20 mouse cellular contexts compared by ENCODE assay signal in genomic region chr1:53751144-53751543, GRCm38 (mm10). TPM values are rescaled to one million over a fixed set of nuclear protein-coding genes. Genes with fewer than 3 reads are reported as not detected.
"Had no signal": no experiment of that assay in that cellular context is flagged by ENCODE, and none has a peak within 500 bp of the region (broad histone marks: within the 10 kb centered on the region; RNA-seq: fewer than 3 reads in every experiment).

No protein-coding gene starts in this region.

- H3K27ac ChIP-seq: lung, embryonic 15.5 days; macrophage; midbrain, embryonic 13.5 days; midbrain, embryonic 15.5 days; neural tube, embryonic 12.5 days; stomach, embryonic 15.5 days; stomach, postnatal 0 days had no signal

- H3K27me3 ChIP-seq: lung, embryonic 15.5 days; megakaryocyte, embryonic 14.5 days; midbrain, embryonic 13.5 days; midbrain, embryonic 15.5 days; neural tube, embryonic 12.5 days; stomach, embryonic 15.5 days had no signal

- H3K36me3 ChIP-seq: lung, embryonic 15.5 days; midbrain, embryonic 13.5 days; midbrain, embryonic 15.5 days; neural tube, embryonic 12.5 days; stomach, embryonic 15.5 days had no signal

- H3K4me3 ChIP-seq: lung, embryonic 15.5 days; megakaryocyte, embryonic 14.5 days; midbrain, embryonic 13.5 days; midbrain, embryonic 15.5 days; neural tube, embryonic 12.5 days; stomach, embryonic 15.5 days had no signal

- H3K4me1 ChIP-seq: lung, embryonic 15.5 days; megakaryocyte, embryonic 14.5 days; midbrain, embryonic 13.5 days; midbrain, embryonic 15.5 days; neural tube, embryonic 12.5 days; stomach, embryonic 15.5 days had no signal

- H3K9me3 ChIP-seq: lung, embryonic 15.5 days; megakaryocyte, embryonic 14.5 days; midbrain, embryonic 13.5 days; midbrain, embryonic 15.5 days; neural tube, embryonic 12.5 days; stomach, embryonic 15.5 days had no signal

- H3K4me2 ChIP-seq: lung, embryonic 15.5 days; midbrain, embryonic 11.5 days; midbrain, embryonic 13.5 days; midbrain, embryonic 15.5 days; neural tube, embryonic 12.5 days; stomach, embryonic 15.5 days had no signal

- DNase-seq: liver, postnatal 0 days; lung, adult 2 months; lung, postnatal 14 days; lung, postnatal 36 days; right cerebral cortex, postnatal 14 days; thymus, adult 2 months; thymus, postnatal 25 days; thymus, postnatal 4 days had no signal

- ATAC-seq: liver, postnatal 0 days; lung, postnatal 0 days; midbrain, embryonic 13.5 days; midbrain, embryonic 15.5 days had no signal

- H3K9ac ChIP-seq: liver, postnatal 0 days; lung, embryonic 15.5 days; midbrain, embryonic 13.5 days; midbrain, embryonic 15.5 days; neural tube, embryonic 12.5 days; stomach, embryonic 15.5 days had no signal

RNA-seq across cellular contexts. Expression of gene Dnah7a, which starts 44.6 kb away (rescaled TPM):
- total RNA-seq: neutrophil, adult 5-6 weeks had no signal
- polyA plus RNA-seq: liver, postnatal 0 days; macrophage; spleen, adult 2 months had no signal
